Mouse (Mus musculus) embryo, embryonic 11.5 days (tissue): ENCODE measurements around the gene H2al1b.
"Not testable (repeated sequence)": the region's sequence is repeated elsewhere in the genome, so short reads cannot be mapped to it uniquely, and the experiment has no call there.

Source experiments
- DNase-seq: peaks from one replicate; pipeline ENCODE4 v3.0.0-alpha.2; 2012; ENCODE audit warnings: low read depth, low spot score

The H2al1b gene

GRCm38 (mm10) chrX:11302132-11302531, at the start of gene H2al1b:
H2al1b (plus strand) TSS chrX:11302432.
- DNase-seq: not testable (repeated sequence)

GRCm38 (mm10) chrX:11254062-11254461, 48.2 kb upstream of the H2al1b start:
- DNase-seq: no peak

- no peak for DNase-seq
Measured at GRCm38 (mm10) chrX:11254521-11255207, 47.6 kb upstream of the H2al1b start.

- peak; percentile 14 for DNase-seq
Measured at GRCm38 (mm10) chrX:11255564-11256360, 46.5 kb upstream of the H2al1b start.

- no peak for DNase-seq
Measured at GRCm38 (mm10) chrX:11264918-11265317, 37.3 kb upstream of the H2al1b start.

GRCm38 (mm10) chrX:11267791-11268190, 34.4 kb upstream of the H2al1b start:
- DNase-seq: no peak

GRCm38 (mm10) chrX:11269074-11269473, 33.2 kb upstream of the H2al1b start:
- no peak for DNase-seq

GRCm38 (mm10) chrX:11273190-11273589, 29.0 kb upstream of the H2al1b start:
- no peak for DNase-seq

- DNase-seq: no peak
Measured at GRCm38 (mm10) chrX:11277083-11277482, 25.1 kb upstream of the H2al1b start.

GRCm38 (mm10) chrX:11280741-11281140, 21.5 kb upstream of the H2al1b start:
- DNase-seq: no peak

GRCm38 (mm10) chrX:11288306-11288882, 13.8 kb upstream of the H2al1b start:
- no peak for DNase-seq

- DNase-seq: no peak
Measured at GRCm38 (mm10) chrX:11289244-11289643, 13.0 kb upstream of the H2al1b start.

GRCm38 (mm10) chrX:11298957-11299356, 3.3 kb upstream of the H2al1b start, which contains the start of gene H2al1a:
H2al1a (plus strand) TSS chrX:11299257.
- not testable (repeated sequence) for DNase-seq

GRCm38 (mm10) chrX:11305355-11305754, 3.1 kb downstream of the H2al1b start, which contains the start of gene H2al1c:
H2al1c (plus strand) TSS chrX:11305655.
- not testable (repeated sequence) for DNase-seq

GRCm38 (mm10) chrX:11308524-11308923, 6.3 kb downstream of the H2al1b start, which contains the start of gene H2al1d:
H2al1d (plus strand) TSS chrX:11308824.
- DNase-seq: not testable (repeated sequence)

GRCm38 (mm10) chrX:11311634-11312033, 9.4 kb downstream of the H2al1b start, which contains the start of gene H2al1e:
H2al1e (plus strand) TSS chrX:11311934.
- not testable (repeated sequence) for DNase-seq

GRCm38 (mm10) chrX:11314858-11315257, 12.6 kb downstream of the H2al1b start, which contains the start of gene H2al1f:
H2al1f (plus strand) TSS chrX:11315158.
- not testable (repeated sequence) for DNase-seq

- DNase-seq: not testable (repeated sequence)
Measured at GRCm38 (mm10) chrX:11317956-11318355, 15.7 kb downstream of the H2al1b start, which contains the start of gene H2al1g. H2al1g (plus strand) TSS chrX:11318256.

- not testable (repeated sequence) for DNase-seq
Measured at GRCm38 (mm10) chrX:11321192-11321591, 19.0 kb downstream of the H2al1b start, which contains the start of gene H2al1h. H2al1h (plus strand) TSS chrX:11321492.

- not testable (repeated sequence) for DNase-seq
Measured at GRCm38 (mm10) chrX:11324359-11324758, 22.1 kb downstream of the H2al1b start, which contains the start of gene H2al1i. H2al1i (plus strand) TSS chrX:11324659.

GRCm38 (mm10) chrX:11327522-11327921, 25.3 kb downstream of the H2al1b start, which contains the start of gene H2al1j:
H2al1j (plus strand) TSS chrX:11327822.
- not testable (repeated sequence) for DNase-seq

GRCm38 (mm10) chrX:11345762-11346161, 43.5 kb downstream of the H2al1b start:
- DNase-seq: no peak
